Mouse (Mus musculus) heart, embryonic 16.5 days (tissue): Measurements from ENCODE around the gene Arid1b. TPM values are rescaled to one million over a fixed set of nuclear protein-coding genes. Genes with fewer than 3 reads are reported as not detected.

Source experiments
- ATAC-seq: fragments of 200-750 bp; cut with Nextera tagmentation; replicated peaks from 2 replicates; pipeline ENCODE4 v1.8.0; 2017; ENCODE audit warnings: moderate number of reproducible peaks; ENCODE audit not compliant: insufficient read depth, low FRiP score; ENCODE audit errors: extremely low read depth
- H3K27ac ChIP-seq: fragments of 300-500 bp; sonication (generic); 2 replicates; pipeline ENCODE4 v1.5.1; 2014; ENCODE audit warnings: mild to moderate bottlenecking, low read length, control low read depth, moderate library complexity
- H3K27me3 ChIP-seq: fragments of 300-500 bp; sonication (generic); 2 replicates; pipeline ENCODE4 v1.6.1; 2014; ENCODE audit warnings: low read length, mixed read lengths; ENCODE audit not compliant: control insufficient read depth, insufficient read depth
- H3K36me3 ChIP-seq: fragments of 300-500 bp; sonication (generic); 2 replicates; pipeline ENCODE4 v1.6.1; 2014; ENCODE audit not compliant: control insufficient read depth, insufficient read depth
- H3K4me1 ChIP-seq: fragments of 300-500 bp; sonication (generic); 2 replicates; pipeline ENCODE4 v1.6.1; 2014; ENCODE audit warnings: low read length, mixed read lengths; ENCODE audit not compliant: control insufficient read depth, insufficient read depth
- H3K4me2 ChIP-seq: fragments of 300-500 bp; sonication (generic); 2 replicates; pipeline ENCODE4 v1.6.1; 2014; ENCODE audit warnings: low read depth, mild to moderate bottlenecking, control low read depth, low read length
- H3K4me3 ChIP-seq: fragments of 300-500 bp; sonication (generic); 2 replicates; pipeline ENCODE4 v1.5.1; 2014; ENCODE audit warnings: mild to moderate bottlenecking, control low read depth, low read length
- H3K9ac ChIP-seq: fragments of 300-500 bp; sonication (generic); 2 replicates; pipeline ENCODE4 v1.6.1; 2014; ENCODE audit warnings: low read length, control low read depth
- H3K9me3 ChIP-seq: fragments of 300-500 bp; sonication (generic); replicated peaks from 2 replicates; pipeline ENCODE4 v1.6.1; 2016; ENCODE audit warnings: low read length; ENCODE audit not compliant: control insufficient read depth
- WGBS: fragments of 180-500 bp; shearing (Covaris S2); extraction: QIAGEN DNeasy Blood & Tissue Kit; methylation state at CpG from one replicate; pipeline ENCODE4 v1.1.7; 2014; 5-methylcytosine and 5-hydroxymethylcytosine counted together
- polyA plus RNA-seq: library from polyadenylated mRNA; unstranded; fragments of >200 nt; fragmentation: Nextera tagmentation; extraction: Ambion mirVana; gene quantifications from 2 replicates; pipeline ENCODE4 v1.2.1, GENCODE M21; 2015

Arid1b gene
- polyA plus RNA-seq, 1 experiment from 2014 or later, result 7.1 TPM

DNA sequence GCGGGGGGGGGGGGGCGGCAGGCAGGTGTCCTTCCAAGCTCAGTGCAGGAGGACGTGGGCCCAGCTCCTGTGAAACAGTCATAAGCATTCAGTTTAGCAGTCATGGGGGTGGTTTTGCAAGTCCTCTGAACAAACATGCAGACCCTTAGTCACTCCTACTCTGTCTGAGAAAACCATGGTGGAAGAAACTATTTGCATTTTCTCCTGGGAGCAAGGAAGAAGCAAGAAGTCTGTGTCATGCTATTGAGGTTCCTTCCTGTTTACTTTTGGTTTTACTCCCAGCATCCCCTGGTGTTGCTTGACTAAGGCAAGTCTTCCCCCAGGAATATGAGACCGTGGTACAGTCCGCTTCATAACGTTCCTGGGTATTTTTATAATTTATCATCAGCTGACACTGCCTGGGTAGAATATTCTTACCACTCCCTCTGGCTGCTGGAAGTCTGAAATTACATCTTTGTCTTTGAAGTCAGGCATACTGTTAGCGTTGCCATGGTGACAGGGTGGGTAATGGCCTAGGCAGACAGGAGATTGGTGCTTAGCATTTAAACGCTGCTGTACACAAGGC lies 144.6 kb downstream of the Arid1b start:
- no peaks in the 10 kb centered on the region for H3K9me3 ChIP-seq
- no peaks in the 10 kb centered on the region for H3K27me3 ChIP-seq
- H3K4me3 ChIP-seq, result no peak overlapping the region
- peak; percentile 65 for ATAC-seq
- H3K27ac ChIP-seq, result peak overlapping the region; percentile 65
- H3K9ac ChIP-seq, result no peak overlapping the region
- peak overlapping the region; percentile 15; the same call in 1 of the 2 replicates for H3K4me2 ChIP-seq
- H3K4me1 ChIP-seq, result peaks cover 24% of the 10 kb centered on the region
- no peaks in the 10 kb centered on the region for H3K36me3 ChIP-seq
- WGBS, result 35% methylated on average over 8 of the region's 8 CpGs

- H3K4me2 ChIP-seq, result no peak overlapping the region
- ATAC-seq, result no peak
These were observed 145.4 kb downstream of the Arid1b start for GRCm38 (mm10) chr17:5139553-5139952.

GRCm38 (mm10) chr17:5143735-5144439 lies 149.8 kb downstream of the Arid1b start:
- ATAC-seq, result no peak
- 86% methylated on average over 6 of the region's 6 CpGs for WGBS

More at GRCm38 (mm10) chr17:5139553-5139952, 145.4 kb downstream of the Arid1b start:
- peaks cover 24% of the 10 kb centered on the region for H3K4me1 ChIP-seq
- WGBS, result 45% methylated on average over 8 of the region's 8 CpGs
- H3K4me3 ChIP-seq, result no peak overlapping the region
- no peaks in the 10 kb centered on the region for H3K36me3 ChIP-seq
- no peak overlapping the region for H3K27ac ChIP-seq
- no peaks in the 10 kb centered on the region for H3K9me3 ChIP-seq
- H3K9ac ChIP-seq, result no peak overlapping the region
- no peaks in the 10 kb centered on the region for H3K27me3 ChIP-seq

GRCm38 (mm10) chr17:5150660-5151063 lies 156.5 kb downstream of the Arid1b start:
- peaks cover 10% of the 10 kb centered on the region for H3K4me1 ChIP-seq
- 0 out of 2 replicates have a peak overlapping the region, but pooled peaks have one; percentile 15 for H3K9ac ChIP-seq
- H3K4me2 ChIP-seq, result no peak overlapping the region
- peak; percentile 89 for ATAC-seq
- no peaks in the 10 kb centered on the region for H3K27me3 ChIP-seq
- no peaks in the 10 kb centered on the region for H3K9me3 ChIP-seq
- H3K36me3 ChIP-seq, result no peaks in the 10 kb centered on the region
- no peak overlapping the region for H3K27ac ChIP-seq
- 26% methylated on average over 7 of the region's 7 CpGs for WGBS
- H3K4me3 ChIP-seq, result no peak overlapping the region

More at GRCm38 (mm10) chr17:5143735-5144439, 149.8 kb downstream of the Arid1b start:
- H3K36me3 ChIP-seq, result no peaks in the 10 kb centered on the region
- H3K4me3 ChIP-seq, result no peak overlapping the region
- no peaks in the 10 kb centered on the region for H3K9me3 ChIP-seq
- H3K9ac ChIP-seq, result no peak overlapping the region
- no peak overlapping the region for H3K27ac ChIP-seq
- H3K4me2 ChIP-seq, result no peak overlapping the region
- H3K4me1 ChIP-seq, result peaks cover 10% of the 10 kb centered on the region
- H3K27me3 ChIP-seq, result no peaks in the 10 kb centered on the region

DNA sequence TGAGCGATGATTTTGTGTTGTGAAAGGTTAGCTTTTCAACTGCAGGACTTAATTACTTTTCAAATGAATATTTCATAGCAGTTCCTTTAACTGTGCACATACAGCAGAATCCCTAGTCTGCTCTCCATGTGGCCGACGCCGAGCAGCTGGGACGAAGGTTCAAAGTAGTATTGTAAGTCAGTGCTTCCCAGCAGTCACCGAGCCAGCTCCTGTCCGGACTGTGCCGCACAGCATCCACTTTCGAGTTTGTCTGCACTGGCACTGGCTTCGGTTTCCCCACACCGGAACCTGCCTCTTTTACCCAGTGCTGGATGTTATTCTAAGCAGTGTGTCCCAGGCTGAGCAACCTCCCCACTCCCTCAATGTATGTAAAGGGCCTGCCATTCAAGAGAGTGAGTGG lies 157.7 kb downstream of the Arid1b start:
- ATAC-seq, result no peak
- H3K4me3 ChIP-seq, result no peak overlapping the region
- no peak overlapping the region for H3K9ac ChIP-seq
- 85% methylated on average over 11 of the region's 11 CpGs for whole genome bisulfite sequencing
- H3K36me3 ChIP-seq, result no peaks in the 10 kb centered on the region
- H3K4me1 ChIP-seq, result peaks cover 10% of the 10 kb centered on the region
- H3K27me3 ChIP-seq, result no peaks in the 10 kb centered on the region
- no peak overlapping the region for H3K27ac ChIP-seq
- H3K4me2 ChIP-seq, result no peak overlapping the region
- H3K9me3 ChIP-seq, result no peaks in the 10 kb centered on the region

- no peaks in the 10 kb centered on the region for H3K36me3 ChIP-seq
- WGBS, result 87% methylated on average over 2 of the region's 2 CpGs
These were observed 159.3 kb downstream of the Arid1b start for GRCm38 (mm10) chr17:5153461-5153860.

GRCm38 (mm10) chr17:5154322-5154721 lies 160.2 kb downstream of the Arid1b start:
- Histone ChIP-seq H3K9me3 (no peaks in the 10 kb centered on the region), H3K27ac (no peak overlapping the region), H3K27me3 (no peaks in the 10 kb centered on the region), H3K4me2 (no peak overlapping the region), H3K4me3 (no peak overlapping the region), H3K9ac (no peak overlapping the region), H3K36me3 (no peaks in the 10 kb centered on the region), H3K4me1 (peaks cover 10% of the 10 kb centered on the region)
- WGBS, result 65% methylated on average over 6 of the region's 6 CpGs
- ATAC-seq, result no peak

More at GRCm38 (mm10) chr17:5153461-5153860, 159.3 kb downstream of the Arid1b start:
- no peak overlapping the region for H3K4me2 ChIP-seq
- ATAC-seq, result no peak
- H3K9me3 ChIP-seq, result no peaks in the 10 kb centered on the region
- H3K4me1 ChIP-seq, result peaks cover 10% of the 10 kb centered on the region
- H3K27me3 ChIP-seq, result no peaks in the 10 kb centered on the region
- H3K4me3 ChIP-seq, result no peak overlapping the region
- no peak overlapping the region for H3K9ac ChIP-seq
- H3K27ac ChIP-seq, result no peak overlapping the region

DNA sequence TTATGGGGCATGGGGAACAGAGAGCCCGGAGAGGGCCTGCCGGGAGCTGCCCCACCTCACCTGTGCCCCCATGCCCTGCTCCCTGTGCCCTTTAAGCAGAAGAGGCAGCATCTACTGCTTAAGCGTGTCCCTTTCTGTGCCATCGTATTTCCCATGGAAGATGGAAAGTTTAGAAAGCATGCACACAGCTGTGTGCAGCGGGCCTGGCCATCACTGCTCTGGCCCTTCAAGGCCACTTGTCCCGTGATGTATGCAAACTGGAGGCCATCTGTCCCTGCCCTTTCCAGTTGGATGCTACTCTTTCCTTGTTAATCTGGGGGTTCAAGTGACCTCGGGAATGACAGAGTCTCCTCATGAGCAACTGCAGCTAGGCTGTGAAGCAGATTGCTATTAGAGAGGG lies 163.5 kb downstream of the Arid1b start:
- peaks cover 5% of the 10 kb centered on the region for H3K4me1 ChIP-seq
- H3K4me2 ChIP-seq, result no peak overlapping the region
- H3K27me3 ChIP-seq, result no peaks in the 10 kb centered on the region
- ATAC-seq, result no peak
- WGBS, result 84% methylated on average over 7 of the region's 7 CpGs
- H3K36me3 ChIP-seq, result peaks cover 2% of the 10 kb centered on the region; the same call in 1 of the 2 replicates
- H3K4me3 ChIP-seq, result no peak overlapping the region
- H3K27ac ChIP-seq, result no peak overlapping the region
- H3K9ac ChIP-seq, result no peak overlapping the region
- no peaks in the 10 kb centered on the region for H3K9me3 ChIP-seq

DNA sequence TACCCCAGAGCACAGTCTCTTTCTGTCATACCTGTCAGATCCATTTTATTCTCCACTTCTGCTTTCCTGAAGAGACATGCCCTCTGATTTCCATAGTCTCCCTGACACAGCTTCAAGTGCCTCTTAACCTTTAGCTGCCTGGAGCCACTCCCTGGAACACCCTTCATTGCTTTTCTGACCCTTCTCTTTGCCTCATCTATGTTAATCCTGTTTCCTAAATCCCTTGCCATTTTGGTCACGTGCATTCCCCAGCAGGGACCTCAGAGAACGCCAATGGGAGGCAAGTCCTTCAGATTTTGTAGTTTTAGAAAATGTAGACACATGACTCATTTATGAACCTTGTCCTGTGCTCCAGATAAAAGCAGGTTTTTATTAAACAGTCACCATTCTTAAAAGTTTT lies 168.4 kb downstream of the Arid1b start:
- Histone ChIP-seq H3K36me3 (peaks cover 2% of the 10 kb centered on the region; the same call in 1 of the 2 replicates), H3K9ac (no peak overlapping the region), H3K27me3 (no peaks in the 10 kb centered on the region), H3K4me2 (no peak overlapping the region), H3K27ac (no peak overlapping the region), H3K9me3 (no peaks in the 10 kb centered on the region), H3K4me1 (peaks cover 17% of the 10 kb centered on the region), H3K4me3 (no peak overlapping the region)
- 62% methylated on average over 2 of the region's 2 CpGs for WGBS
- no peak for ATAC-seq
